Mouse (Mus musculus) MEL (cell line): ENCODE data around the gene Rbfox3.

ENCODE experiments used
- KAT2A ChIP-seq: conservative IDR thresholded peaks from 2 replicates; pipeline ENCODE4 v1.6.1; 2012; ENCODE audit warnings: low read depth, low read length, improper control_type of control experiment, inconsistent platforms
- MAFK ChIP-seq: IDR thresholded peaks from 2 replicates; pipeline ENCODE4 v1.6.1; 2011; ENCODE audit warnings: low read depth, mild to moderate bottlenecking, low read length, improper control_type of control experiment, borderline replicate concordance
- POLR2AphosphoS2 ChIP-seq: IDR thresholded peaks from 2 replicates; pipeline ENCODE4 v1.6.1; 2011; ENCODE audit warnings: low read length, improper control_type of control experiment
- TCF12 ChIP-seq: IDR thresholded peaks from 2 replicates; pipeline ENCODE4 v1.6.1; 2014; ENCODE audit warnings: low read depth, mild to moderate bottlenecking, inconsistent platforms, low read length, improper control_type of control experiment, moderate library complexity
- USF1 ChIP-seq: IDR thresholded peaks from 2 replicates; pipeline ENCODE4 v1.6.1; 2014; ENCODE audit warnings: low read depth, mild to moderate bottlenecking, inconsistent platforms, low read length, improper control_type of control experiment, moderate library complexity

DNA sequence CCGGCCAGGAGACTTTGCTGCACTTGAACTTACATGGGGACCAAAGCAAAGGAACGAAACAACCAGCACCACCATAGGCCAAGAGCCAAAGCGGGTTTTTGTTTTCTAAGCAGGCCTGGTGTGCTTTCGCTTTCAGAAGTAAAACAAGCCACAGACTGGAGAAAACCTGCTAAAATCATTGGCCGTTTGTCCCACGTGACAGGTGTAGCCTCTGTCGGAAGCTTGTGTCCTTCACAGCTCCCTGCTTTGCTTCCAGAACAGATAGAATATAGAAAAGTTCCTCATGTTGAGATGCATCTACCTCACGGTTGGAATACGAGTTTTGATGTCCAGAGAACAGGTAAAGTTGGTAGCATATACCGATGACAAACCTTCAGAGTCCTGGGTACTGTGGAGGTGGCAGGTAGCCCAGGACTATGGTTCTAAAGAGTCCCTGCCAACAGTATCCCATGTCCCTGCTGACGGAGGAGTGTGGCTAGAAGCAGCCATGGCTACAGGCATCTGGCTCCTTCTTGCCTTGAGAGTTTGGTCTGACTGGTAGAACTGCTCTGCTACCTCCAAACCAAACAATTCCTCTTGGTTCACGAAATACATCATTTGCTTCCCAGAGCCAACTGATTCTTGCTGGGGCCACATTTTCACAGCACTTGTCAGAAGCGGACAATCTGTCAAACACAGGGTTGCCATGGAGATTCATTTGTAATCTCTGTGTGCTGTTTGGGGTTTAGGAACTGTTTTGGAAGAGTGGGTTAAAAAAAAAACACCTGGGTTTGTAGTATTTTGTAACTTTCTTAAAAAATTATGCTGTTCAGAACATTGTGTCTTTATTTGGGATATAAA lies 258.8 kb downstream of the Rbfox3 start:
- TF ChIP-seq TCF12 (no peak), KAT2A (no peak), USF1 (no peak), POLR2AphosphoS2 (no peak), MAFK (no peak)
